Mouse (Mus musculus) limb, embryonic 15.5 days (tissue): ENCODE data around the gene Skil. TPM values are rescaled to one million over a fixed set of nuclear protein-coding genes. Genes with fewer than 3 reads are reported as not detected.

Experiments used
- ATAC-seq: fragments of 200-750 bp; cut with Nextera tagmentation; 2 replicates; pipeline ENCODE4 v1.8.0; 2017; ENCODE audit warnings: low read depth, moderate TSS enrichment; ENCODE audit not compliant: insufficient number of reproducible peaks, low FRiP score, low TSS enrichment
- H3K27ac ChIP-seq: fragments of 300-500 bp; sonication (generic); 2 replicates; pipeline ENCODE4 v1.5.1; 2015; ENCODE audit warnings: moderate library complexity, mild to moderate bottlenecking, inconsistent platforms
- H3K27me3 ChIP-seq: fragments of 300-500 bp; sonication (generic); 2 replicates; pipeline ENCODE4 v1.6.1; 2015; ENCODE audit warnings: inconsistent platforms
- H3K36me3 ChIP-seq: fragments of 300-500 bp; sonication (generic); 2 replicates; pipeline ENCODE4 v1.6.1; 2015; ENCODE audit warnings: inconsistent platforms
- H3K4me1 ChIP-seq: fragments of 300-500 bp; sonication (generic); 2 replicates; pipeline ENCODE4 v1.6.1; 2015; ENCODE audit warnings: inconsistent platforms
- H3K4me2 ChIP-seq: fragments of 300-500 bp; sonication (generic); 2 replicates; pipeline ENCODE4 v1.6.1; 2015; ENCODE audit warnings: mild to moderate bottlenecking, inconsistent platforms
- H3K4me3 ChIP-seq: fragments of 300-500 bp; sonication (generic); 2 replicates; pipeline ENCODE4 v1.5.1; 2015; ENCODE audit warnings: mild to moderate bottlenecking, inconsistent platforms
- H3K9ac ChIP-seq: fragments of 300-500 bp; sonication (generic); 2 replicates; pipeline ENCODE4 v1.6.1; 2015; ENCODE audit warnings: inconsistent platforms
- H3K9me3 ChIP-seq: fragments of 300-500 bp; sonication (generic); 2 replicates; pipeline ENCODE4 v1.6.1; 2016; ENCODE audit warnings: inconsistent platforms
- WGBS: fragments of 180-500 bp; shearing (Covaris S2); methylation state at CpG from one replicate; pipeline ENCODE4 v1.1.7; 2015; 5-methylcytosine and 5-hydroxymethylcytosine counted together
- polyA plus RNA-seq: library from polyadenylated mRNA; unstranded; fragments of >200 nt; fragmentation: Nextera tagmentation; extraction: Ambion mirVana; gene quantifications from 2 replicates; pipeline ENCODE4 v1.2.1, GENCODE M21; 2015

Skil gene
- 18.0 and 22.0 TPM in 2 replicates for polyA plus RNA-seq

DNA sequence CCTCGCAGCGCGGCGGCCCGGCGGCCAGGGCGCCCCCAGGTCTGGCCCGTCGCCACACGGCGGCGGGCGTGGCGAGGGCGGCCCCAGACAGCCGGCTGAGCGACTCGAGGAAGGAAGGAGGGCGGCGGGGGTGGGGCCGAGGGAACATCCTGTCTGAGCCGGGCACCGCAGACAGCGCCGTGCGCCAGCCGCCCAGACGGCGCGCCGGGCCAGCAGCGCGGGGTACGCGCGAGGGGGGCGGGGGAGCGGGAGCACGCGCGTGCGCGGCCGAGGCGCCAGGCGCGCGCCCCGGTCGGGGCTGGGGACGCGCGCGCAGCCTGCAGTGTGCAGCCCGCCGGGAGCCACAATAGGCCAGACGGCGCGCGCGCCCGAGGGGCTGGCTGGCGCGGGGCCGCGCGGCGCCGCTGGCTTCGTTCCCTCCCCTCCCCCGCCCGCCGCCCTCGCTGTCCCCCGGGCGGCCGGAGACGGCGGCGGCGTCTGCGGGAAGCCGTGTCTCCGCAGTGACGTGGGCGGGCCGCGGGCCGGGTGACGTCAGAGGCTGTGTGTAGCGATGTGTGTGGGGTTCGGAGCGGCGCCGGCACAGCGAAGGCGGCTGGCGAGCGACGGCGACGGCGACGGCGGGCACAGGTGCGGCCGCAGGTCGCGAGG, at the start of gene Skil:
Gene Skil, plus strand, starts transcription at position 528 of the 648 bp plus-strand sequence.
- Histone ChIP-seq H3K4me1 (peaks cover 28% of the 10 kb centered on the region), H3K4me3 (peak within 1 kb of the TSS; percentile 96), H3K27me3 (no peaks in the 10 kb centered on the region), H3K36me3 (peaks cover 9% of the 10 kb centered on the region; the same call in 1 of the 2 replicates), H3K4me2 (peak within 1 kb of the TSS; percentile 77), H3K27ac (peak within 1 kb of the TSS; percentile 99), H3K9ac (peak within 1 kb of the TSS; percentile 82), H3K9me3 (no peaks in the 10 kb centered on the region)
- WGBS, result 0% methylated on average over 63 of the region's 109 CpGs
- ATAC-seq, result peak; percentile 97

DNA sequence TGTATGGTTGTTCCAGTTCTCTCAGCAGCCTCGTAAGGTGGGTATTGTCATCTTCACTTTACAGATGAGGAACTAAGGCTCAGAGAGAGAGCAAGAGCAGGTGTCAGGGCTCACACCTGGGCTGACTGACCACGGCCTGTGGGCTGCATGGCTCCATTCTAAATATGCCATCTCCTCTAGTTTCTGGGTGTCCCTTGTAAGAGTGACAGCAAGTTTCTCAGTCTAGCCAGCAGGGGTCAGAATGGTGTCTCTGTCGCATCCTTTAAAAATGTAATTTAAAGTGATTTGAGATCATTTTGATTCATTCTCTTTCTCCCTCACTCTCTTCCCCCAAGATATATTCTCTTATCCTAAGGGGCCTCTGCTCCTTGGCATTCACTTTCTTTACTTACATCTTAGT, 47.6 kb upstream of the Skil start:
- 80% methylated on average over 3 of the region's 3 CpGs for WGBS
- ATAC-seq, result no peak

DNA sequence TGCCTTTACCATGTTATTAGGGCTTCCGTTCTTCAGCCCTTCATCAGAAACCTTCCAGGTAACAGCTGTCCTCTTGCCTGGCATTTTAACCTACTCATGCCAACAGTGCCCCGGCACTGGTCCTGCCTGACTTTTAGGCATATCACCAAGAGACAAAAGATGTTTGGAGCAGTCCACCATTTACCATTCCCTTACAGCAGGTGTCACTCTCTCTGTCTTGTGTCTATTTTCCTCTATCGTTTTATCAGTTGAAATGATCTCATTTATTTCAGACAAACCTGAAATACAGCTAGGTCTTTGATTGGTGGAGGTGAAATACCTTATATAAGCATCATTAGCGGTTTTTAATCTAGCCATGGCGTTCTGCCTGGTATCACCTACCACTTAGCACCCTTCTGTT, 45.8 kb upstream of the Skil start:
- WGBS, result 90% methylated on average over 5 of the region's 5 CpGs
- Histone ChIP-seq H3K9ac (no peak overlapping the region), H3K4me1 (no peaks in the 10 kb centered on the region), H3K4me3 (no peak overlapping the region), H3K27me3 (no peaks in the 10 kb centered on the region), H3K4me2 (no peak overlapping the region), H3K27ac (no peak overlapping the region), H3K9me3 (no peaks in the 10 kb centered on the region), H3K36me3 (peaks cover 39% of the 10 kb centered on the region; the same call in 1 of the 2 replicates)
- no peak for ATAC-seq

More for the DNA sequence above, 47.6 kb upstream of the Skil start:
- H3K9me3 ChIP-seq, result no peaks in the 10 kb centered on the region
- H3K27me3 ChIP-seq, result no peaks in the 10 kb centered on the region
- H3K9ac ChIP-seq, result no peak overlapping the region
- H3K27ac ChIP-seq, result no peak overlapping the region
- H3K4me2 ChIP-seq, result no peak overlapping the region
- H3K36me3 ChIP-seq, result peaks cover 53% of the 10 kb centered on the region
- no peak overlapping the region for H3K4me3 ChIP-seq
- no peaks in the 10 kb centered on the region for H3K4me1 ChIP-seq

DNA sequence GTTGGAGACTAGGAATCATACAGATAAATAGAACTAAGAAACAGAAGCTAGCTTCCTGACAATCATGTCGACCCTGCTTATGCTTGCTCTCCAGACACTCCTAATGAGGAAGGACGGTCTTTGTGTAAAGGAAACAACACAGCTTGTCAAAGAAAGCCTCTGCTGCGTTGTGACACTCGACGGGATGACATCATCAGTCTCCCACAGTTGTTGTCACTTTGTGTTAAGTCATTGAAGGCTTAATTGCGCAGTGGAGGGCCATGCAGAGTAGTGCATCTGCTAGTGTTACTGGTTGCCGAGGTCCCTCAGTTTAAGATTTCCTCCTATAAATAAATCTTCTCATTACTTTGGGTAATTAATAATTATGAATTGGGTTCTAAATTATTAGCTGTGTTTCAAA, 44.5 kb upstream of the Skil start:
- no peak overlapping the region for H3K9ac ChIP-seq
- no peaks in the 10 kb centered on the region for H3K27me3 ChIP-seq
- H3K9me3 ChIP-seq, result no peaks in the 10 kb centered on the region
- peaks cover 37% of the 10 kb centered on the region; the same call in 1 of the 2 replicates for H3K36me3 ChIP-seq
- H3K4me2 ChIP-seq, result no peak overlapping the region
- 78% methylated on average over 7 of the region's 7 CpGs for WGBS
- H3K4me1 ChIP-seq, result no peaks in the 10 kb centered on the region
- ATAC-seq, result no peak
- no peak overlapping the region for H3K27ac ChIP-seq
- no peak overlapping the region for H3K4me3 ChIP-seq

DNA sequence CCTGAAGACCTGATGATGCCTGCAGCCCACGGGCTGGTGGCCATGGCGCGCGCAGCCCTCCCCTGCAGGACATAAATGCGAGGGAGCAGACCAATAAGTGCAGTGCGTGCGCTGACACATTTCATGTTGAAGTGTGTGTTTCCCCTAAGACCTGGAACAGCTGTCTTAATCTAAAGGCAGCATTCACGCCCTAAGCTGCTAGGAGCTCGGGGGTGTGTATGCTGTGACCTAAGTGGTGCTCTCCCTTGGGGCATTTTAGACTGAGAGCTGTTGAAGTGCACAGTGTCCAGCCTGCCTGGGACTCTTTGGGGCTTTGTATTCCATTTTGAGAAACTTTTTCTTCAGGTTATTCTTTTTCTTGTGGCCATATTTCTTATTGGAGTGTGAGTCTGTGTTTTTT, 43.1 kb upstream of the Skil start:
- no peak overlapping the region for H3K4me3 ChIP-seq
- H3K27me3 ChIP-seq, result no peaks in the 10 kb centered on the region
- H3K4me2 ChIP-seq, result no peak overlapping the region
- no peak overlapping the region for H3K9ac ChIP-seq
- 0 out of 2 replicates have a peak, but pooled peaks cover 3% of the 10 kb centered on the region for H3K4me1 ChIP-seq
- no peaks in the 10 kb centered on the region for H3K9me3 ChIP-seq
- 75% methylated on average over 9 of the region's 9 CpGs for WGBS
- ATAC-seq, result no peak
- peaks cover 37% of the 10 kb centered on the region; the same call in 1 of the 2 replicates for H3K36me3 ChIP-seq
- H3K27ac ChIP-seq, result no peak overlapping the region

DNA sequence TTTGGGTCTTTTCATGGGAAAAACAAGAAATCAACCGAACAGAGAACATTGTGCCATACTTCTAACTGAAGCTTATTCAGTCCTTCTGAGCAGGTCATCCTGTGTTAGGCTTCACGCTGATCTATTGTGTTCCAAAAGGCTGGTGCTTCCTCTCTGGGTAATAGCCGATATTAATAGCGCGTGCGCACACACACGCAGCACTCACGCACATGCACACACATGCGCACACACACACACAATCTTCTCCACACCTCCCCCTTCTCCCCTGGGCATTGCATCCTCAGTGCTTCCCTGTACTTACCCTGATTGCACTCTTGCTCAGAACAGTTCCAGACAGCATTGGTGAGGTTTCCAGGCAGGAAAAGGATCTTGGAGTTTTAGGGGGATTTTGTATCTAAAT, 41.7 kb upstream of the Skil start:
- H3K27ac ChIP-seq, result no peak overlapping the region
- H3K36me3 ChIP-seq, result peaks cover 27% of the 10 kb centered on the region; the same call in 1 of the 2 replicates
- H3K9me3 ChIP-seq, result no peaks in the 10 kb centered on the region
- no peak for ATAC-seq
- H3K9ac ChIP-seq, result no peak overlapping the region
- H3K4me1 ChIP-seq, result 0 out of 2 replicates have a peak, but pooled peaks cover 3% of the 10 kb centered on the region
- no peak overlapping the region for H3K4me2 ChIP-seq
- H3K27me3 ChIP-seq, result no peaks in the 10 kb centered on the region
- WGBS, result 89% methylated on average over 9 of the region's 9 CpGs
- no peak overlapping the region for H3K4me3 ChIP-seq

DNA sequence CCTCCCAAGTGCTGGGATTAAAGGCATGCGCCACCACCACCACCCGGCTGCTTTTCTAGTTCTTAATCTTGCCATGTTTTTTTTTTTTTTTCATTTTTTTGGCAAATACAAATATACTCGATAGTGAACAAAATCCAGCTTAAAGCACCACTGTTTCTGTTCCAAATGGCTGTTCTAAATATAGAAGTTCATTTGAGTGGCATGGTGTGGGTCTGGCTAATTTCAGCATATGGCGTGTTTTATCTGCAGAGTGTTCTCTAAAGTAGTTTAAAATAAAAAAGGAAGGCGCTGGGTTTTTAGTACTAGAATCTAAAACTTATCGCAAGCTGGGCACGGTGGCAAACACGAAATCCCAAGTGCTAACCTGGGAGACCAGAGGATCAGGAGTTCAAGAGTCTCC, 40.0 kb upstream of the Skil start:
- no peak overlapping the region for H3K4me2 ChIP-seq
- H3K4me3 ChIP-seq, result no peak overlapping the region
- WGBS, result 86% methylated on average over 8 of the region's 8 CpGs
- H3K27me3 ChIP-seq, result no peaks in the 10 kb centered on the region
- no peaks in the 10 kb centered on the region for H3K9me3 ChIP-seq
- no peak for ATAC-seq
- H3K27ac ChIP-seq, result no peak overlapping the region
- H3K4me1 ChIP-seq, result 0 out of 2 replicates have a peak, but pooled peaks cover 3% of the 10 kb centered on the region
- peaks cover 13% of the 10 kb centered on the region; the same call in 1 of the 2 replicates for H3K36me3 ChIP-seq
- no peak overlapping the region for H3K9ac ChIP-seq

DNA sequence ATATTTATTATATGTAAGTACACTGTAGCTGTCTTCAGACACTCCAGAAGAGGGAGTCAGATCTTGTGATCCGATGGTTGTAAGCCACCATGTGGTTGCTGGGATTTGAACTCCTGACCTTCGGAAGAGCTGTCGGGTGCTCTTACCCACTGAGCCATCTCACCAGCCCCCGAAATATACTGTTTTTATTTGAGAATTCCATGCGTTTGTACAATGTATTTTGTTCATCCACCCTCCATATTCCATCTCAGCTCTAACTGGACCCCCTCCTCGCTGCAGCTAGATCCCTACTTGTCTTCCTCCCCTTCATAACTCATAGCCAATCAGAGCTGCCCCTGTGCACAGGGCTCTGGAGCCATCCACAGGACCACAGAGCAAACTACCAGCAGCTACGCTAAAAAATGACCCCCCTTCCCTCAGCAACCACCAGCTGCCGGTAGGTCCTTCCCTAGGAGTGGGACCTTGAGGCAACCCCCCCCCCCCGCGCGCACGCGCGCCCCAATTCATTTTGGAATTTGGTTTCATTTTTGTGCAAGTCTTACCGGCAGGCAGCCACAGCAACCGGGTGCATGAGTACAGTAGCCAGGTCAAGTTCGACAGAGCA, 38.7 kb upstream of the Skil start:
- 0 out of 2 replicates have a peak, but pooled peaks cover 3% of the 10 kb centered on the region for H3K4me1 ChIP-seq
- 20% methylated on average over 17 of the region's 17 CpGs for WGBS
- H3K4me3 ChIP-seq, result peak overlapping the region; percentile 54
- H3K4me2 ChIP-seq, result peak overlapping the region; percentile 56
- peaks cover 7% of the 10 kb centered on the region; the same call in 1 of the 2 replicates for H3K36me3 ChIP-seq
- ATAC-seq, result peak; percentile 65
- H3K9ac ChIP-seq, result no peak overlapping the region; the same call in 1 of the 2 replicates
- no peaks in the 10 kb centered on the region for H3K9me3 ChIP-seq
- peak overlapping the region; percentile 84 for H3K27ac ChIP-seq
- no peaks in the 10 kb centered on the region for H3K27me3 ChIP-seq

DNA sequence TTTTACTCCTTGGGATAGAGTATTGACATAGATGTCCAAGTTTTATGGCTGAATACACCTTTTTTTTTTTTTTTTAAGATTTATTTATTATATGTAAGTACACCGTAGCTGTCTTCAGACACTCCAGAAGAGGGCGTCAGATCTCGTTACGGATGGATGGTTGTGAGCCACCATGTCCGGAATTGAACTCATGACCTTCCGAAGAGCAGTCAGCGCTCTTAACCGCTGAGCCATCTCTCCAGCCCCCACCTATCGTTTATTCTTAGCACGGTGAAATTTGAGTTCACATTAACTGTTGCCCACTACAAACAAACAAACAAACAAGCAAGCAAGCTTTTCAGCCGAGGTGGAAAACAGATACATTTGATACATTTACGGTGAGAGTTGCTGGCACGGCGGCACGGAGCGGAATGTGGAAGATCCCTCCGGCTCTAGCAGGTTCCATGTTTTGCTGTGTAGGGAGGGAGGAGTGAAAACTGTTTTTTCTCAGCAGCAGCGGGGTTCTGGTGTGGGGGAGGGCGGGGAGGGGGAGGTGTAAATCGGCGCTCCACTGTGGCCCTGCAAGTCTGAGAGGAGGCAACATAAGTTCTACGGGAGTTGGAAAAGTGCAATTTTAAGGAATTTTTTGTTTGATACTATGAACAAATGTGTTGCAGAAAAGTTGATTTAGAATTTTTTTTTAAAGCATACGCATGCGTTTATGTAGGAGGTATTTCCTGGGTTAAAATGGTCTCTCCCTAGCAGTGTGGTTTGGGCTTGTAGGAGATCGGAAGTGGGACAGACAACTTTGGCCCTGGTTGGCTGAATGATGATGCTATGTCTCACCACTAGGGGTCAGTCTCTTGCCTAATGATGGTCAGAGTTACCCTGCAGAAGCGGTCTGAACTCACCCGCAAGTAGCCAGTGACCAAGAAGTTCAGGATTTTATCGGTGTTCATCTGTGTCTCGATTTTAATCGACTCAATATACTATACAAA, 37.9 kb upstream of the Skil start:
- Histone ChIP-seq H3K4me1 (peaks cover 3% of the 10 kb centered on the region; the same call in 1 of the 2 replicates), H3K27ac (peak overlapping the region; percentile 84), H3K9me3 (no peaks in the 10 kb centered on the region), H3K36me3 (no peaks in the 10 kb centered on the region), H3K27me3 (no peaks in the 10 kb centered on the region), H3K4me3 (peak overlapping the region; percentile 54), H3K4me2 (peak overlapping the region; percentile 56), H3K9ac (peak overlapping the region; percentile 26; the same call in 1 of the 2 replicates)
- ATAC-seq, result peak; percentile 88
- 2% methylated on average over 30 of the region's 30 CpGs for WGBS

DNA sequence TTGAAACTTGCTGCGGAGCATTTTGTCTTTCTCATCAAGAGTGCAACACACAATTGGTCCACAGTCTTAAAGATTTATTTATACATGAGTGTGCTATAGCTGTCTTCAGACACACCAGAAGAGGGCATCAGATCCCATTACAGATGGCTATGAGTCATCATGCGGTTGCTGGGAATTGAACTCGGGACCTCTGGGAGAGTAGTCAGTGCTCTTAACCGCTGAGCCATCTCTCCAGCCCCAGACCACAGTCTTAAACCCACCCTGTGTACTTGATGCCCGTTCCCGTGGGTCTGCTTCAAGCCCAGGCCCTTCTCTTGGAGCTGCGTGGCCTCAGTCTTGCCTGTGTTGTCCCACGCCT, 34.1 kb upstream of the Skil start:
- WGBS, result 84% methylated on average over 8 of the region's 8 CpGs
- no peaks in the 10 kb centered on the region for H3K36me3 ChIP-seq
- H3K27ac ChIP-seq, result no peak overlapping the region
- H3K4me2 ChIP-seq, result no peak overlapping the region
- no peak overlapping the region for H3K4me3 ChIP-seq
- no peaks in the 10 kb centered on the region for H3K9me3 ChIP-seq
- no peak for ATAC-seq
- H3K9ac ChIP-seq, result no peak overlapping the region
- peaks cover 3% of the 10 kb centered on the region; the same call in 1 of the 2 replicates for H3K4me1 ChIP-seq
- H3K27me3 ChIP-seq, result no peaks in the 10 kb centered on the region

DNA sequence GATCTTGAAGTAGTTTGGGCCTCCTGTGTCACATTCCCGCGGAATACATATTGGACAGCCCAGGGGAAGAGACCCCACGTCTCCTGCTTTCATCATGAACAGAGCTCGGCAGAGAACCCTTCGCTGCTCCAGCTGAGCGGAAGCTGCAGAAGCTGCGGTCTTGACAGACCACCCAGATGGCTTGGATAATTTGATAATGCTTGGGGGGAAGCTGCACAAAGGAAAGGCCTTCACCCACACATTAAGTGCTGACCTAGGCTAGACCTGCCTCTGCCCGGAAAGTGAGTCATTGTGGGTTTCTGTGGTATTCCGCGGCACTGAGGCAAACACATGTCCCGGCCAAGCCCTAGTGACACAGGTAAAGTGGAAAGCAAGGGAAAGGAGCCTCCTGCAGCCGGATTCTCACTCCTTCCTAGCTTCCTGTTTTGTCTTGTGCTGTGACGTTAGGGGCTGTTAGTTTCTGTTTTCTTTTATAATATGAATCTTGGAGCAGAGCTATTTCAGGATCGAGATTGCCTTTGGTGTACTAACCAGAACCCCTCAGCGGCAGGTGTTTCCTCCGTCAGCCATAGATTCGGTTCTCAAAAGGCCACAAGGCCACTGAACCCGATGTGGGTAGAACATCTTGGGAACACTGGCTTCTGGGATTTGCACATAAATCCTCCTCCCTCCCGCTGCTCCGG, 33.6 kb upstream of the Skil start:
- 59% methylated on average over 20 of the region's 20 CpGs for WGBS
- Histone ChIP-seq H3K4me2 (no peak overlapping the region), H3K27ac (peak overlapping the region; percentile 27; the same call in 1 of the 2 replicates)

More for the DNA sequence above, 33.6 kb upstream of the Skil start:
- ATAC-seq, result no peak
- no peaks in the 10 kb centered on the region for H3K27me3 ChIP-seq
- H3K4me3 ChIP-seq, result no peak overlapping the region
- H3K36me3 ChIP-seq, result no peaks in the 10 kb centered on the region
- peaks cover under 1% of the 10 kb centered on the region; the same call in 1 of the 2 replicates for H3K4me1 ChIP-seq
- no peaks in the 10 kb centered on the region for H3K9me3 ChIP-seq
- no peak overlapping the region for H3K9ac ChIP-seq
